7 mouse cellular contexts compared by ENCODE assay signal in the genomic region with DNA sequence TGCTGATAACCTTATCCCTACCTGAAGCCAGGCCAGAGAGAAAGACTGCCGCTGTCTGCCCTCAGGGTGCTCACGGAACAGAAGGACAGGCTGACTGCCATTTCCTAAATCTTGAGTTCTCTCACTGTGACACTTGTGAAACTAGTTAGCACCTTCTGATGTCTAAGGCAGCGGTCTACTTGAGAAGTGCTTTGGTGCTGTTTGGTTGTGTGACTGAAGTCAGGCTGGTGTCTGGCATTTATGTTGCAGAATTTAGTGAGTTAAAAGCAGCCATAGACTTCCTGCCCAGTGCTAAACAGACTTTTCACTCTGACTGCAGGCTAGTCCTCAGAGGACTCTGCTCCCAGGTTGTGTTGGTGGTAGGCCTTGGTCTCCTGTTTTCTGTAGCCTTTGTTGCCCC. TPM values are rescaled to one million over a fixed set of nuclear protein-coding genes. Genes with fewer than 3 reads are reported as not detected.
DNase-seq lines count a peak whose midpoint lies in the region; ATAC-seq and TF ChIP-seq lines count a peak whose summit lies in the region.

No protein-coding gene starts in this region.

- H3K9me3 ChIP-seq in embryonic facial prominence, embryonic 14.5 days (ENCODE audit: control insufficient read depth, low read length) = no peaks in the 10 kb centered on the region
- H3K9me3 ChIP-seq in hindbrain, embryonic 16.5 days (ENCODE audit: control insufficient read depth, low read length) = no peaks in the 10 kb centered on the region
- H3K9me3 ChIP-seq in neural tube, embryonic 15.5 days (replicated peaks) = no peaks in the 10 kb centered on the region

- H3K4me2 ChIP-seq in embryonic facial prominence, embryonic 14.5 days (ENCODE audit: low read depth, low read length) = peak overlapping the region; percentile 92
- peak overlapping the region; percentile 89; the same call in 1 of the 2 replicates for H3K4me2 ChIP-seq in hindbrain, embryonic 16.5 days (ENCODE audit: low read length)
- H3K4me2 ChIP-seq in neural tube, embryonic 15.5 days = peak overlapping the region; percentile 94

- peaks cover 33% of the 10 kb centered on the region for H3K36me3 ChIP-seq in embryonic facial prominence, embryonic 14.5 days (ENCODE audit: control insufficient read depth, insufficient read depth, low read length)
- H3K36me3 ChIP-seq in hindbrain, embryonic 16.5 days (ENCODE audit: control insufficient read depth, insufficient read depth, low read length) = no peaks in the 10 kb centered on the region
- H3K36me3 ChIP-seq in neural tube, embryonic 15.5 days = peaks cover 18% of the 10 kb centered on the region

- no peak for TF ChIP-seq CTCF in layer of hippocampus, adult 2 months (conservative IDR thresholded peaks at IDR 0.05)

- H3K4me3 ChIP-seq in layer of hippocampus, adult 2 months = peak overlapping the region; percentile 94; the same call in 1 of the 2 replicates
- H3K4me3 ChIP-seq in embryonic facial prominence, embryonic 14.5 days (ENCODE audit: low read depth, low read length) = no peak overlapping the region
- H3K4me3 ChIP-seq in hindbrain, embryonic 16.5 days (ENCODE audit: low read length) = no peak overlapping the region
- H3K4me3 ChIP-seq in neural tube, embryonic 15.5 days (replicated peaks) = no peak overlapping the region; the same call in 1 of the 2 replicates

- DNase-seq in layer of hippocampus, adult 2 months (ENCODE audit: low spot score in 2 of 2) = no peak
- DNase-seq in layer of hippocampus, postnatal 10 days (ENCODE audit: low spot score in 2 of 2) = no peak
- DNase-seq in embryonic facial prominence, embryonic 14.5 days (ENCODE audit: low spot score) = no peak
- DNase-seq in cerebellum, postnatal 4 days (ENCODE audit: low spot score in 2 of 2) = no peak
- DNase-seq in frontal cortex, postnatal 10 days (ENCODE audit: low spot score in 2 of 2) = no peak

- H3K9ac ChIP-seq in embryonic facial prominence, embryonic 14.5 days (ENCODE audit: low read depth, low read length) = no peak overlapping the region
- no peak overlapping the region for H3K9ac ChIP-seq in hindbrain, embryonic 16.5 days (ENCODE audit: low read depth, low read length)
- H3K9ac ChIP-seq in neural tube, embryonic 15.5 days (replicated peaks) = peak overlapping the region; percentile 11; the same call in 1 of the 2 replicates

- H3K27me3 ChIP-seq in embryonic facial prominence, embryonic 14.5 days (replicated peaks; ENCODE audit: control insufficient read depth, insufficient read depth, low read length) = no peaks in the 10 kb centered on the region
- no peaks in the 10 kb centered on the region for H3K27me3 ChIP-seq in hindbrain, embryonic 16.5 days (replicated peaks; ENCODE audit: control insufficient read depth, insufficient read depth, low read length)
- no peaks in the 10 kb centered on the region for H3K27me3 ChIP-seq in neural tube, embryonic 15.5 days (replicated peaks)

- H3K27ac ChIP-seq in layer of hippocampus, adult 2 months = peak overlapping the region; percentile 15; the same call in 1 of the 2 replicates
- no peak overlapping the region for H3K27ac ChIP-seq in embryonic facial prominence, embryonic 14.5 days (replicated peaks; ENCODE audit: low read depth, low read length)
- H3K27ac ChIP-seq in hindbrain, embryonic 16.5 days (ENCODE audit: low read depth, low read length) = no peak overlapping the region
- H3K27ac ChIP-seq in neural tube, embryonic 15.5 days (replicated peaks) = no peak overlapping the region

- peaks cover 30% of the 10 kb centered on the region for H3K4me1 ChIP-seq in embryonic facial prominence, embryonic 14.5 days (ENCODE audit: control insufficient read depth, insufficient read depth, low read length)
- H3K4me1 ChIP-seq in hindbrain, embryonic 16.5 days (ENCODE audit: control insufficient read depth, insufficient read depth, low read depth, low read length) = peaks cover 44% of the 10 kb centered on the region
- peaks cover 78% of the 10 kb centered on the region for H3K4me1 ChIP-seq in neural tube, embryonic 15.5 days

- WGBS in embryonic facial prominence, embryonic 14.5 days = 81% methylated on average over 3 of the region's 3 CpGs
- 86% methylated on average over 3 of the region's 3 CpGs for WGBS in hindbrain, embryonic 16.5 days
- 92% methylated on average over 3 of the region's 3 CpGs for WGBS in neural tube, embryonic 15.5 days

- ATAC-seq in embryonic facial prominence, embryonic 14.5 days (ENCODE audit: low read depth) = no peak
- ATAC-seq in hindbrain, embryonic 16.5 days = no peak
- ATAC-seq in neural tube, embryonic 15.5 days (ENCODE audit: low FRiP score) = no peak

RNA-seq across cellular contexts. Expression of gene Plcg1, which starts 3.2 kb away (rescaled TPM):
- 100 to 1,000 TPM; 103 to 108 TPM for total RNA-seq in layer of hippocampus, adult 2 months (2021)
- 100 to 1,000 TPM; 121 to 137 TPM for total RNA-seq in layer of hippocampus, postnatal 10 days (2021)
- polyA plus RNA-seq in embryonic facial prominence, embryonic 14.5 days (2014; fragmentation: Nextera tagmentation; extraction: Ambion mirVana) = 50.4 and 54.6 TPM in 2 replicates
- 41.5 and 54.8 TPM in 2 replicates for polyA plus RNA-seq in hindbrain, embryonic 16.5 days (2015; fragmentation: Nextera tagmentation; extraction: Ambion mirVana)
- 47.2 and 49.5 TPM in 2 replicates for polyA plus RNA-seq in neural tube, embryonic 15.5 days (2015; fragmentation: Nextera tagmentation; extraction: Ambion mirVana)
